Mouse (Mus musculus) small intestine, adult 2 months (tissue): Measurements from ENCODE around the gene Sipa1l3.

Source experiments
- CTCF ChIP-seq: fragments of 200-500 bp; IDR thresholded peaks from 2 replicates; pipeline ENCODE4 v1.5.1; 2012; ENCODE audit warnings: low read depth, mild to moderate bottlenecking, control low read depth, inconsistent platforms, low read length, moderate library complexity, mixed read lengths; ENCODE audit not compliant: insufficient replicate concordance, insufficient read length; ENCODE audit errors: extremely low read depth
- POLR2A ChIP-seq: fragments of 200-500 bp; IDR thresholded peaks from 2 replicates; pipeline ENCODE4 v1.6.1; 2012; ENCODE audit warnings: low read depth, mild to moderate bottlenecking, control low read depth, inconsistent platforms, low read length, moderate library complexity

- no peak for TF ChIP-seq CTCF
- no peak for TF ChIP-seq POLR2A
These were observed 164.3 kb downstream of the Sipa1l3 start for GRCm38 (mm10) chr7:29354161-29354560.
